Mouse (Mus musculus) liver, postnatal 0 days (tissue): ENCODE data around the gene Pbx2. TPM values are rescaled to one million over a fixed set of nuclear protein-coding genes. Genes with fewer than 3 reads are reported as not detected.

Source experiments
- ATAC-seq: fragments of 200-750 bp; cut with Nextera tagmentation; 2 replicates; pipeline ENCODE4 v1.8.0; 2017; ENCODE audit warnings: mild to moderate bottlenecking, moderate library complexity
- DNase-seq: peaks from one replicate; pipeline ENCODE4 v3.0.0-alpha.2; 2016
- H3K27ac ChIP-seq: fragments of 300-500 bp; sonication (generic); 2 replicates; pipeline ENCODE4 v1.5.1; 2014; ENCODE audit warnings: antibody characterized with exemption, moderate library complexity, mild to moderate bottlenecking, low read depth
- H3K27me3 ChIP-seq: fragments of 300-500 bp; sonication (generic); 2 replicates; pipeline ENCODE4 v1.6.1; 2014; ENCODE audit warnings: low read length, control low read depth, mixed read lengths; ENCODE audit not compliant: insufficient read depth
- H3K36me3 ChIP-seq: fragments of 300-500 bp; sonication (generic); replicated peaks from 2 replicates; pipeline ENCODE4 v1.6.1; 2014; ENCODE audit warnings: mild to moderate bottlenecking, control low read depth, low read length, moderate library complexity, mixed read lengths; ENCODE audit not compliant: insufficient read depth
- H3K4me1 ChIP-seq: fragments of 300-500 bp; sonication (generic); 2 replicates; pipeline ENCODE4 v1.6.1; 2014; ENCODE audit warnings: antibody characterized with exemption, mild to moderate bottlenecking, control low read depth; ENCODE audit not compliant: insufficient read depth
- H3K4me2 ChIP-seq: fragments of 300-500 bp; sonication (generic); 2 replicates; pipeline ENCODE4 v1.6.1; 2014; ENCODE audit warnings: low read depth, mild to moderate bottlenecking, low read length, moderate library complexity, mixed read lengths
- H3K4me3 ChIP-seq: fragments of 300-500 bp; sonication (generic); 2 replicates; pipeline ENCODE4 v1.5.1; 2014; ENCODE audit warnings: low read depth, low read length
- H3K9ac ChIP-seq: fragments of 300-500 bp; sonication (generic); replicated peaks from 2 replicates; pipeline ENCODE4 v1.6.1; 2014; ENCODE audit warnings: mild to moderate bottlenecking, moderate library complexity
- H3K9me3 ChIP-seq: fragments of 300-500 bp; sonication (generic); 2 replicates; pipeline ENCODE4 v1.6.1; 2016; ENCODE audit warnings: mild to moderate bottlenecking, control low read depth, low read length, mixed read lengths
- CTCF ChIP-seq: sonication (generic); IDR thresholded peaks from 2 replicates; pipeline ENCODE4 v1.5.1; 2016; ENCODE audit warnings: antibody characterized with exemption, low read depth
- EP300 ChIP-seq: IDR thresholded peaks from 2 replicates; pipeline ENCODE4 v1.6.1; 2016; ENCODE audit warnings: antibody characterized with exemption, low read depth, mild to moderate bottlenecking
- WGBS: fragments of 180-500 bp; shearing (Covaris S2); extraction: QIAGEN DNeasy Blood & Tissue Kit; methylation state at CpG from one replicate; pipeline ENCODE4 v1.1.7; 2014; ENCODE audit not compliant: insufficient replicate concordance; 5-methylcytosine and 5-hydroxymethylcytosine counted together
- polyA plus RNA-seq: library from polyadenylated mRNA; unstranded; fragments of >200 nt; fragmentation: Nextera tagmentation; extraction: Ambion mirVana; gene quantifications from 2 replicates; pipeline ENCODE4 v1.2.1, GENCODE M21; 2015

The Pbx2 gene
- polyA plus RNA-seq, 1 experiment from 2014 or later: 3.6 TPM

DNA sequence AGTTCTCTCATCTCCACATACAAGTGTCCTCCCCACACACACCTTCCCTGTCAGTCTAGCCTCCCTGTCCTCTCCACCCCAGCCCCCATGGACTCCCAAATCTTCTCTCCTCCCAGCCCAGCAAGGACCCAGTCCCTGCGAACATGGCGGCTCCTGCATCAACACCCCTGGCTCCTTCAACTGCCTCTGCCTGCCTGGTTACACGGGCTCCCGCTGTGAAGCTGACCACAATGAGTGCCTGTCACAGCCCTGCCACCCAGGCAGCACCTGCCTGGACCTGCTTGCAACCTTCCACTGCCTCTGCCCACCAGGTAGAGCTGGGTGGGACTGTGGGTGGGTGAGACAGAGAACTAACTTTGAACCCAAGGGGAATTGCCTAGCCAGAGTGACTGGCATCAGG lies 21.1 kb upstream of the Pbx2 start:
- WGBS: 82% methylated on average over 4 of the region's 4 CpGs
- DNase-seq: no peak
- Histone ChIP-seq H3K27me3 (no peaks in the 10 kb centered on the region; the same call in 1 of the 2 replicates), H3K4me1 (no peaks in the 10 kb centered on the region), H3K9ac (no peak overlapping the region), H3K9me3 (no peaks in the 10 kb centered on the region; the same call in 1 of the 2 replicates), H3K4me3 (no peak overlapping the region), H3K27ac (no peak overlapping the region), H3K36me3 (no peaks in the 10 kb centered on the region), H3K4me2 (no peak overlapping the region)
- TF ChIP-seq EP300 (no peak), CTCF (no peak)
- ATAC-seq: no peak

- H3K4me2 ChIP-seq: no peak overlapping the region
- no peaks in the 10 kb centered on the region for H3K36me3 ChIP-seq
- H3K27me3 ChIP-seq: no peaks in the 10 kb centered on the region; the same call in 1 of the 2 replicates
- DNase-seq (no peak), ATAC-seq (no peak)
- TF ChIP-seq EP300 (no peak), CTCF (peak; percentile 85)
- no peaks in the 10 kb centered on the region; the same call in 1 of the 2 replicates for H3K9me3 ChIP-seq
- WGBS: 29% methylated on average over 5 of the region's 5 CpGs
- H3K4me3 ChIP-seq: no peak overlapping the region
- no peaks in the 10 kb centered on the region for H3K4me1 ChIP-seq
- no peak overlapping the region for H3K27ac ChIP-seq
- H3K9ac ChIP-seq: no peak overlapping the region
Measured at GRCm38 (mm10) chr17:34571875-34572274, 19.2 kb upstream of the Pbx2 start.

DNA sequence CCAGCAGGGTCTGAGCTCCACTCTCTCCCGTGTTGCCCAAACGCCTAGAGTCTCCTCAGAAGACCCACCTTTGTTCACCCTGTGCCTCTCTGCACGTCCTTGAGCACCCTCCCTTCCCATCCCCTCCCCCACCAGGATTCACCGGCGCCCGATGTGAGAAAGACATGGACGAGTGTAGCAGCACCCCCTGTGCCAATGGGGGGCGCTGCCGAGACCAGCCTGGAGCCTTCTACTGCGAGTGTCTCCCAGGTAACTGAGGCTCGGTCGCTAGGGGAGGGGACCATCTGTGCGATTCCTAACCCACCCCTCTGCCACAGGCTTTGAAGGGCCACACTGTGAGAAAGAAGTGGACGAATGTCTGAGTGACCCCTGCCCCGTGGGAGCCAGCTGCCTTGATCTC lies 18.7 kb upstream of the Pbx2 start:
- Histone ChIP-seq H3K4me2 (no peak overlapping the region), H3K9me3 (no peaks in the 10 kb centered on the region; the same call in 1 of the 2 replicates), H3K27me3 (no peaks in the 10 kb centered on the region; the same call in 1 of the 2 replicates), H3K4me3 (no peak overlapping the region), H3K9ac (no peak overlapping the region), H3K4me1 (no peaks in the 10 kb centered on the region), H3K36me3 (no peaks in the 10 kb centered on the region), H3K27ac (no peak overlapping the region)
- TF ChIP-seq EP300 (no peak), CTCF (no peak)
- ATAC-seq (no peak), DNase-seq (no peak)
- WGBS: 45% methylated on average over 15 of the region's 15 CpGs

DNA sequence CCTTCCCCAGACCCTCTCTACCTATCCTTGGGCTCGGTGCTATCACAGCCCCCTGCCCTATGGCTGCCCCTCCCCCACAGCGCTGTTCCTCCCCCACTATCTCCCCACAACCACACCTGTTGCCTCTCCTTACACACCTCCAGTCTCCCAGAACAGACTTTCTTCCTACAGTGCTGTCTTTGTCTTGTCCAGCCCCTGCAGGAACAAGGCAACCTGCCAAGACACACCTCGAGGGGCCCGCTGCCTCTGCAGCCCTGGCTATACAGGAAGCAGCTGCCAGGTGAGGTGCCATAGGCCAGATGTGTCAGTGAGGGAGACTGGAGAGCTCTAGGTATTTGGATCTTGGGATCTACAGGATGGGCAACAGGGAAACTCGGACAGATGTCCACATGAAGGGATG lies 14.5 kb upstream of the Pbx2 start:
- Histone ChIP-seq H3K4me2 (no peak overlapping the region), H3K9me3 (no peaks in the 10 kb centered on the region; the same call in 1 of the 2 replicates), H3K4me3 (no peak overlapping the region), H3K27me3 (no peaks in the 10 kb centered on the region), H3K9ac (no peak overlapping the region), H3K36me3 (no peaks in the 10 kb centered on the region), H3K27ac (no peak overlapping the region), H3K4me1 (no peaks in the 10 kb centered on the region)
- WGBS: 58% methylated on average over 5 of the region's 5 CpGs
- ATAC-seq: no peak
- no peak for TF ChIP-seq CTCF
- TF ChIP-seq EP300: no peak
- no peak for DNase-seq

GRCm38 (mm10) chr17:34578070-34578469 lies 13.0 kb upstream of the Pbx2 start:
- H3K4me3 ChIP-seq: no peak overlapping the region
- no peak for ATAC-seq
- no peak for DNase-seq
- H3K4me2 ChIP-seq: no peak overlapping the region
- no peaks in the 10 kb centered on the region for H3K36me3 ChIP-seq
- no peaks in the 10 kb centered on the region for H3K4me1 ChIP-seq
- H3K9ac ChIP-seq: no peak overlapping the region
- H3K9me3 ChIP-seq: no peaks in the 10 kb centered on the region
- 88% methylated on average over 3 of the region's 3 CpGs for WGBS
- no peak for TF ChIP-seq EP300
- TF ChIP-seq CTCF: no peak
- H3K27ac ChIP-seq: no peak overlapping the region
- H3K27me3 ChIP-seq: no peaks in the 10 kb centered on the region

DNA sequence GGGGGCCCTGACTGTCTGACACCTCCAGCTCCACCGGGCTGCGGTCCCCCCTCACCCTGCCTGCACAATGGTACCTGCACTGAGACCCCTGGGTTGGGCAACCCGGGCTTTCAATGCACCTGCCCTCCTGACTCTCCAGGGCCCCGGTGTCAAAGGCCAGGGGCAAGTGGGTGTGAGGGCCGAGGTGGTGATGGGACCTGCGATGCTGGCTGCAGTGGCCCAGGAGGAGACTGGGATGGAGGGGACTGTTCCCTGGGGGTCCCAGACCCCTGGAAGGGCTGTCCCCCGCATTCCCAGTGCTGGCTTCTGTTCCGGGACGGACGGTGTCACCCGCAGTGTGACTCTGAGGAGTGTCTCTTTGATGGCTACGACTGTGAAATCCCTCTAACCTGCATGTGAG lies 8.5 kb upstream of the Pbx2 start:
- Histone ChIP-seq H3K9me3 (no peaks in the 10 kb centered on the region), H3K4me2 (no peak overlapping the region), H3K36me3 (no peaks in the 10 kb centered on the region), H3K9ac (no peak overlapping the region), H3K27ac (no peak overlapping the region), H3K4me3 (no peak overlapping the region), H3K27me3 (no peaks in the 10 kb centered on the region), H3K4me1 (peaks cover 12% of the 10 kb centered on the region; the same call in 1 of the 2 replicates)
- WGBS: 82% methylated on average over 12 of the region's 12 CpGs
- DNase-seq (no peak), ATAC-seq (no peak)
- TF ChIP-seq CTCF: no peak
- TF ChIP-seq EP300: no peak

GRCm38 (mm10) chr17:34583397-34583796 lies 7.7 kb upstream of the Pbx2 start:
- H3K9me3 ChIP-seq: no peaks in the 10 kb centered on the region
- DNase-seq (no peak), ATAC-seq (no peak)
- no peak overlapping the region for H3K27ac ChIP-seq
- H3K27me3 ChIP-seq: no peaks in the 10 kb centered on the region
- H3K36me3 ChIP-seq: no peaks in the 10 kb centered on the region
- no peak overlapping the region for H3K9ac ChIP-seq
- no peak overlapping the region for H3K4me3 ChIP-seq
- H3K4me1 ChIP-seq: peaks cover 18% of the 10 kb centered on the region
- no peak for TF ChIP-seq CTCF
- no peak for TF ChIP-seq EP300
- WGBS: 66% methylated on average over 7 of the region's 7 CpGs
- H3K4me2 ChIP-seq: no peak overlapping the region
